Mouse (Mus musculus): ENCODE results near the gene Ncs1. TPM values are rescaled to one million over a fixed set of nuclear protein-coding genes. Genes with fewer than 3 reads are reported as not detected.

The Ncs1 gene
- polyA plus RNA-seq, 1 experiment from 2014 or later = 95.5 TPM

DNA sequence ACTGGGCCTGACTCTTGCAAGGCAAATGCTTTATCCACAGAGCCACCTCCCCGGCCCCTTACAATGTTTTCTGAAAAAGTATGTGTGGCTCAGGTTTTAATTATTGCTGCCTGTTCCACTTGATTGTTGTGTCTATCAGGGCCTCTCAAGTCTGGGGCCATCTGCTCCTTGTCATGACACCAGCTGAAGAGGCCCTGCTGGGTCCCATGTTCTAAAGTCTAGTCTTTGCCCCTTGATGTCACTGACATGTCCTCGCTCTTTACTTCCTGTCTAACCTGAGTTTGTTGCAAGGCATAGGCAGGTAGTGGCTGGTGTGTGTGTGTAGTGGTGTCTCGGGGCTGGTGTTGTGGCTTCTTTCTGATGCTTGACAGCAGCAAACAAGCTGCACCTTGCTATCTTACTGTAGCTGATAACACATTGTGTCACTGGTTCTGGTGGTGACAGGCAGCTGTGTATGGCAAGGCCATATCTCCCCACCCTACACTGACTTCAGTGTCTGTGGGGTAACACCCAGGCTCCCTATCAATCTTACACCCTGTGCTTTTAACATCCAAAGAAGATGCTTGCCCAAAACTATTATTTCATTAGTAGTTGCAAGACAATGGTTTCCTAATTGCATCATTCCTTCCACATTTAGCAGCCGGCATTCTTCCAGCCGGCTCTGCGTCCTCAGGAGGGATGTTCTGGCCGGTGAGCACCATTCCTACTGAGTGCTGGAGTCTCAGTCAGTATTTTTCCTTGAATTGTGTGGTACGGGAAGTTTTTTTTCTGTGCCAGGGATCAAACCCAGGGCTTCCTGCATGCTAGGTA lies 96.3 kb downstream of the Ncs1 start:
- Histone ChIP-seq H3K4me3 (ENCODE audit: low read depth, low read length) (no peak overlapping the region), H3K36me3 (ENCODE audit: control insufficient read depth, insufficient read depth, low read length) (no peaks in the 10 kb centered on the region), H3K4me1 (ENCODE audit: control insufficient read depth, insufficient read depth, low read length) (no peaks in the 10 kb centered on the region), H3K27me3 (ENCODE audit: control insufficient read depth, insufficient read depth, low read length) (no peaks in the 10 kb centered on the region), H3K9ac (ENCODE audit: low read length) (no peak overlapping the region), H3K9me3 (ENCODE audit: control insufficient read depth, low read length) (no peaks in the 10 kb centered on the region), H3K27ac (ENCODE audit: low read depth, low read length) (no peak overlapping the region), H3K4me2 (ENCODE audit: low read depth) (no peak overlapping the region)
- WGBS = 80% methylated on average over 8 of the region's 8 CpGs
- no peak for ATAC-seq (ENCODE audit: insufficient read depth, low FRiP score, low TSS enrichment)
- no peak for DNase-seq (ENCODE audit: low spot score)

Other genes starting within 250 kb of the Ncs1 start
- 15.4 and 17.6 TPM in 2 replicates for gene Fnbp1, start 103.8 kb upstream of the Ncs1 start, polyA plus RNA-seq (2014; fragmentation: Nextera tagmentation; extraction: Ambion mirVana)
- 28.0 and 28.4 TPM in 2 replicates for gene Gpr107, start 93.5 kb upstream of the Ncs1 start, polyA plus RNA-seq (2014; fragmentation: Nextera tagmentation; extraction: Ambion mirVana)
- 0.17 and 0.23 TPM in 2 replicates for gene Hmcn2, start 68.6 kb downstream of the Ncs1 start, polyA plus RNA-seq (2014; fragmentation: Nextera tagmentation; extraction: Ambion mirVana)
- gene Ass1, start 224.4 kb downstream of the Ncs1 start, polyA plus RNA-seq (2014; fragmentation: Nextera tagmentation; extraction: Ambion mirVana) = 30.8 and 34.5 TPM in 2 replicates